Mouse (Mus musculus) retina, embryonic 14.5 days (tissue): ENCODE data around the gene Fank1.

ENCODE experiments used
- DNase-seq: peaks from one replicate; pipeline ENCODE4 v3.0.0-alpha.2; 2015; ENCODE audit warnings: low spot score

Gene Fank1

GRCm38 (mm10) chr7:133776626-133776996, at the start of gene Fank1:
Gene Fank1 (plus strand): TSS chr7:133776861.
- DNase-seq, result peak; percentile 90

GRCm38 (mm10) chr7:133727027-133727426, 49.6 kb upstream of the Fank1 start:
- no peak for DNase-seq

- DNase-seq, result no peak
Measured at GRCm38 (mm10) chr7:133729351-133729750, 47.3 kb upstream of the Fank1 start.

- DNase-seq, result no peak
Measured at GRCm38 (mm10) chr7:133730324-133731191, 46.1 kb upstream of the Fank1 start.

- DNase-seq, result peak; percentile 68
Measured at GRCm38 (mm10) chr7:133731971-133732645, 44.6 kb upstream of the Fank1 start.

- DNase-seq, result no peak
Measured at GRCm38 (mm10) chr7:133740558-133740957, 36.1 kb upstream of the Fank1 start.

GRCm38 (mm10) chr7:133742530-133743325, 33.9 kb upstream of the Fank1 start:
- DNase-seq, result no peak

- DNase-seq, result no peak
Measured at GRCm38 (mm10) chr7:133743611-133744010, 33.0 kb upstream of the Fank1 start.

GRCm38 (mm10) chr7:133744209-133744608, 32.5 kb upstream of the Fank1 start:
- no peak for DNase-seq

GRCm38 (mm10) chr7:133744701-133745100, 32.0 kb upstream of the Fank1 start:
- peak; percentile 38 for DNase-seq

- DNase-seq, result no peak
Measured at GRCm38 (mm10) chr7:133747372-133747771, 29.3 kb upstream of the Fank1 start.

- DNase-seq, result no peak
Measured at GRCm38 (mm10) chr7:133748753-133749152, 27.9 kb upstream of the Fank1 start.

GRCm38 (mm10) chr7:133750666-133751065, 26.0 kb upstream of the Fank1 start:
- no peak for DNase-seq

- DNase-seq, result no peak
Measured at GRCm38 (mm10) chr7:133751163-133751562, 25.5 kb upstream of the Fank1 start.

- no peak for DNase-seq
Measured at GRCm38 (mm10) chr7:133757961-133758455, 18.7 kb upstream of the Fank1 start.

- no peak for DNase-seq
Measured at GRCm38 (mm10) chr7:133758716-133759115, 17.9 kb upstream of the Fank1 start.

- DNase-seq, result peak; percentile 87
Measured at GRCm38 (mm10) chr7:133759611-133760353, 16.9 kb upstream of the Fank1 start.

GRCm38 (mm10) chr7:133762696-133763095, 14.0 kb upstream of the Fank1 start:
- no peak for DNase-seq

- DNase-seq, result no peak
Measured at GRCm38 (mm10) chr7:133764425-133764824, 12.2 kb upstream of the Fank1 start.

GRCm38 (mm10) chr7:133765240-133765848, 11.3 kb upstream of the Fank1 start:
- no peak for DNase-seq

- no peak for DNase-seq
Measured at GRCm38 (mm10) chr7:133765849-133766243, 10.8 kb upstream of the Fank1 start.
